Mouse (Mus musculus): ENCODE data around the gene Vcp. TPM values are rescaled to one million over a fixed set of nuclear protein-coding genes. Genes with fewer than 3 reads are reported as not detected.

The Vcp gene
- polyA plus RNA-seq, 1 experiment from 2014 or later = 635 TPM

DNA sequence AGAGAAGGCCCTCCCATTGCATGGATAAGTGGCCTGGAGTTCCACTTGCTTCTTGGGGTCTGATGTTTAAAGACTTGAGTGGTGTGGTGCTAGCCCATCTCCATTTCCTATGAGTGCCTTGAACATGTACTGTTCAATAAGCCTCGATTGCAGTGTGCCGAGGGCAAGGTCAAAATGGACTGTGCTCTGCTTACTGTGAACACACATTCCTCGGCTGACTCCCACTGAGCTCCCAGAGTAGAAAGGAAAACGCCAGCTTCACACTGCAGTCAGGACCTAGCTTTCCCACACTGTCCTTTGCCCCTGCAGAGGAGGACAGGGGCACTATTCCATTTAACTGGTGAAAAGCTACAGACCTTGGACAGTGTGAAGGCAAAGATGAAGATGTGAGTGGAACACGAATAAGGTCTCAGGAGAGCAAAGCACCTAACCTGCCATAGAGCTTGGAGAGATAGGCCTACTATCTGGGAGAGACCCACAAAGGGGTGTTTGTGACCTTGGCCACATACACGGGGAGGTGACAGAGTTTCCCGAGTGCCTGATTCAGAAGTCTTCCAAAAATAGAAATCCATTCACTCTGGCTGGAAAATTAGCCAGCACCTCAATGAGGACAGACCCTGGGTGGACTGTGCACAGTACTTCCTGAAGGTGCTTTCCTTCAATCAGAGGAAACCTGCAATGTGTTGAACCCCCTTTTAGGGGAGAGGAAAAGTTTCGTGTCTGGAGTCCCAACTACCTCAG is 67.9 kb downstream of the Vcp start:
- peaks cover 4% of the 10 kb centered on the region; the same call in 1 of the 2 replicates for H3K27me3 ChIP-seq (ENCODE audit: control insufficient read depth, insufficient read depth, low read length)
- DNase-seq (ENCODE audit: low spot score, missing footprints) = no peak
- H3K9me3 ChIP-seq (ENCODE audit: control insufficient read depth, low read length) = no peaks in the 10 kb centered on the region
- no peak overlapping the region for H3K9ac ChIP-seq (ENCODE audit: low read length)
- no peak overlapping the region for H3K4me3 ChIP-seq (ENCODE audit: low read depth, low read length)
- H3K27ac ChIP-seq (ENCODE audit: low read depth, low read length) = no peak overlapping the region
- H3K36me3 ChIP-seq (ENCODE audit: control insufficient read depth, insufficient read depth, low read length) = no peaks in the 10 kb centered on the region
- H3K4me2 ChIP-seq = no peak overlapping the region
- ATAC-seq (ENCODE audit: low FRiP score) = no peak
- peaks cover 2% of the 10 kb centered on the region; the same call in 1 of the 2 replicates for H3K4me1 ChIP-seq (ENCODE audit: control insufficient read depth, insufficient read depth, low read length)
- WGBS = 66% methylated on average over 8 of the region's 8 CpGs

Other genes starting within 250 kb of the Vcp start
- gene Ccl19, start 243.9 kb downstream of the Vcp start, polyA plus RNA-seq (2014; fragmentation: Nextera tagmentation; extraction: Ambion mirVana) = not detected in 2 replicates
- gene Ccl21a, start 226.5 kb downstream of the Vcp start, polyA plus RNA-seq (2014; fragmentation: Nextera tagmentation; extraction: Ambion mirVana) = 0.19 and 0.42 TPM in 2 replicates
- gene Fam205a1, start 146.6 kb downstream of the Vcp start, polyA plus RNA-seq (2014; fragmentation: Nextera tagmentation; extraction: Ambion mirVana) = 0.05 and 0.11 TPM in 2 replicates
- gene Gm12394, start 143.7 kb downstream of the Vcp start, polyA plus RNA-seq (2014; fragmentation: Nextera tagmentation; extraction: Ambion mirVana) = 0.57 and 0.66 TPM in 2 replicates
- 0.40 and 0.87 TPM in 2 replicates for gene Fam205c, start 126.3 kb downstream of the Vcp start, polyA plus RNA-seq (2014; fragmentation: Nextera tagmentation; extraction: Ambion mirVana)
- gene Phf24, start 83.8 kb downstream of the Vcp start, polyA plus RNA-seq (2014; fragmentation: Nextera tagmentation; extraction: Ambion mirVana) = 2.2 and 2.9 TPM in 2 replicates
- 17.6 and 22.3 TPM in 2 replicates for gene Dnajb5, start 50.7 kb downstream of the Vcp start, polyA plus RNA-seq (2014; fragmentation: Nextera tagmentation; extraction: Ambion mirVana)
- gene 1700022I11Rik, start 30.9 kb downstream of the Vcp start, polyA plus RNA-seq (2014; fragmentation: Nextera tagmentation; extraction: Ambion mirVana) = 0.52 and 0.60 TPM in 2 replicates
- gene Fancg, start 10.0 kb upstream of the Vcp start, polyA plus RNA-seq (2014; fragmentation: Nextera tagmentation; extraction: Ambion mirVana) = 21.4 and 22.0 TPM in 2 replicates
- gene Pigo, start 25.3 kb upstream of the Vcp start, polyA plus RNA-seq (2014; fragmentation: Nextera tagmentation; extraction: Ambion mirVana) = 16.2 and 16.4 TPM in 2 replicates
- gene Stoml2, start 31.2 kb upstream of the Vcp start, polyA plus RNA-seq (2014; fragmentation: Nextera tagmentation; extraction: Ambion mirVana) = 365 TPM in 2 replicates
- 23.3 and 24.4 TPM in 2 replicates for gene Fam214b, start 45.7 kb upstream of the Vcp start, polyA plus RNA-seq (2014; fragmentation: Nextera tagmentation; extraction: Ambion mirVana)
- gene Unc13b, start 58.4 kb upstream of the Vcp start, polyA plus RNA-seq (2014; fragmentation: Nextera tagmentation; extraction: Ambion mirVana) = 14.7 and 16.2 TPM in 2 replicates

Measured in midbrain, embryonic 11.5 days (tissue).